Mouse (Mus musculus) B cell, adult 2 months (primary cell): ENCODE results near the gene Susd3.

Experiments used
- DNase-seq, 2 experiments: peaks; one replicate each; pipeline ENCODE4 v3.0.0; 2022

Susd3 gene

GRCm38 (mm10) chr13:49209306-49209705 lies 39.2 kb downstream of the Susd3 start:
- DNase-seq, result no peak

- no peak for DNase-seq
Measured at GRCm38 (mm10) chr13:49206341-49206740, 42.2 kb downstream of the Susd3 start.

GRCm38 (mm10) chr13:49205381-49205998 lies 43.0 kb downstream of the Susd3 start:
- DNase-seq, result peak; percentile 93 to 94

GRCm38 (mm10) chr13:49202556-49202955 lies 46.0 kb downstream of the Susd3 start:
- DNase-seq, result no peak

GRCm38 (mm10) chr13:49200688-49201087 lies 47.8 kb downstream of the Susd3 start:
- peak in 1 of 2 experiments; percentile 30 for DNase-seq

- DNase-seq, result no peak
Measured at GRCm38 (mm10) chr13:49199891-49200290, 48.6 kb downstream of the Susd3 start.

- no peak for DNase-seq
Measured at GRCm38 (mm10) chr13:49198734-49199133, 49.8 kb downstream of the Susd3 start.

GRCm38 (mm10) chr13:49196766-49197165 lies 51.7 kb downstream of the Susd3 start:
- peak; percentile 43 to 47 for DNase-seq

- no peak for DNase-seq
Measured at GRCm38 (mm10) chr13:49196211-49196610, 52.3 kb downstream of the Susd3 start.

- no peak for DNase-seq
Measured at GRCm38 (mm10) chr13:49195651-49196050, 52.9 kb downstream of the Susd3 start.

- DNase-seq, result no peak
Measured at GRCm38 (mm10) chr13:49194811-49195210, 53.7 kb downstream of the Susd3 start.

GRCm38 (mm10) chr13:49193650-49194049 lies 54.9 kb downstream of the Susd3 start:
- DNase-seq, result no peak

- no peak for DNase-seq
Measured at GRCm38 (mm10) chr13:49192156-49192855, 56.2 kb downstream of the Susd3 start.

GRCm38 (mm10) chr13:49191673-49192035 lies 56.9 kb downstream of the Susd3 start:
- DNase-seq, result no peak

GRCm38 (mm10) chr13:49190876-49191672 lies 57.4 kb downstream of the Susd3 start:
- DNase-seq, result no peak

GRCm38 (mm10) chr13:49189970-49190870 lies 58.3 kb downstream of the Susd3 start:
- no peak for DNase-seq

GRCm38 (mm10) chr13:49188966-49189360 lies 59.5 kb downstream of the Susd3 start:
- no peak for DNase-seq

- DNase-seq, result peak; percentile 31 to 33
Measured at GRCm38 (mm10) chr13:49188219-49188965, 60.1 kb downstream of the Susd3 start.

GRCm38 (mm10) chr13:49187288-49188218 lies 61.0 kb downstream of the Susd3 start, which contains the start of gene Ninj1:
Gene Ninj1 (plus strand): TSS chr13:49187485.
- DNase-seq, result peak; percentile 87

GRCm38 (mm10) chr13:49186798-49187287 lies 61.7 kb downstream of the Susd3 start:
- no peak for DNase-seq

- DNase-seq, result no peak
Measured at GRCm38 (mm10) chr13:49183646-49184045, 64.9 kb downstream of the Susd3 start.
